Mouse (Mus musculus) ovary, postnatal 36 days (tissue): ENCODE data around the gene Ap4s1.
"Not testable (repeated sequence)": the region's sequence is repeated elsewhere in the genome, so short reads cannot be mapped to it uniquely, and the experiment has no call there.

Source experiments
- DNase-seq: peaks from one replicate; pipeline ENCODE4 v3.0.0; 2022; ENCODE audit warnings: low spot score, mixed read lengths

The Ap4s1 gene

DNA sequence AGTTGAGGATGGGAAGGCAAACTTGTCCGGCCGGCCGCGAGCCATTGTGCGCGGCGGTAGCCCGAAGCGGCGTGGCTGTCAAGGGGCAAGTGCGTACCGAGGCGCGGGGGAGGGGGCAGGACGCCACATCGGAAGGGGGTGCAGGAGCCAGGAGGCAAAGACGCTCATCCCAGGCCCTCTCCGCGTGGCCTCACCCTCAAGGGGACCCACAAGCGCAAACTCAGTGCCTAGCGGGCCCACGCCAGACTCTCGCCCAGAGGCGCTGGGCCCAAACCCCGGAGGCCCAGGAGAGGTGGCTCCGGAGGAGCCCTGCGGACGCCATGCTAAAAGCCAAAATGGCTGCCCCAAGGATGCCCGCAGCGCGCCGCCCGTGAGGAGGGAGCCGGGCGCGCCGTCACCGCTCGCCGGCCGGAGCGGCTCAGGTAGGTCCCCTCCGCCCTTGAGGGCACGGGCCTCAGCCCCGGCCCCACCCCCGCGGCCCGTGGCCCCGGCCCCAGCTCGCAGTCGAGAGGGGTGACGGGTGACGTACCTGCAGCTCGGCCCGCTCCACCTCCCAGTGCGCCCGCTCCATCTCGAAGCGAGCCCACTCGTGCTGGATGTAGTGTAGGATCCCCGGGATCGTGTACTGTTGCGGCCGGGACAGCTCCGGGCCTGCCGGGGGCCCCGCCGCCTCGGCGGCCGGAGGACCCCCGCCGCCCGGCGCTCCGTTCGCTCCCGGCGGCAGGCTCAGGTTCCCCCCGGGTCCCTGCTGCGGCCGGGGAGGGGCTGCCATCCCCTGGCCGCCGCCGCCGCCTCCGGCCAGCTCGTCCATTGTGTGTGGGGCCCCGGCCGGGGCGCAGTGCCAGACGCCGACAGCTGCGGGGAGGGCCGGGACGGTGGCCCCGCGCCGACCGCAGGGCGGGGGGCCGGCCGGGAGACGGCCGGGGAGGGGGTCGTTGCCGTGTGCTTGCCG is at the start of gene Ap4s1:
TSS of gene Ap4s1 (plus strand) at position 141 of the 952 bp plus-strand sequence.
- DNase-seq: peak; percentile 74

DNA sequence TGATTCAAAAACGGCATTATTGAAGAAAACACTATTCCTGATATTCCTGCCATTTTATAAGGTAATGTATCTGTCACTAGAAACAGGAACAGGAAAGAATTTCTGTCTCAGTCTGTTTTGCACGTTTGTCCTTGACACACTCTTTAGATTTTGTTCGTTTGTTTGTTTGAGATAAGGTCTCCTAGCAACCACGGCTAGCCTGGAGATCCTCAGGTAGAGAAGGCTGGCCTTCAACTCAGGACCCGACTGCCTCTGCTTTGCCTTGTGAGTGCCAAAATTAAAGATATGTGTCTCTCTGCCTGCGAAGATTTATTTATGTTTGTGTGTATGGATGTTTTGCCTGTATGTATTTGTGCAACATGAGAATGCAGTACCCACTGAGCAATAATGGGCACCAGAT is 49.0 kb upstream of the Ap4s1 start:
- no peak for DNase-seq

DNA sequence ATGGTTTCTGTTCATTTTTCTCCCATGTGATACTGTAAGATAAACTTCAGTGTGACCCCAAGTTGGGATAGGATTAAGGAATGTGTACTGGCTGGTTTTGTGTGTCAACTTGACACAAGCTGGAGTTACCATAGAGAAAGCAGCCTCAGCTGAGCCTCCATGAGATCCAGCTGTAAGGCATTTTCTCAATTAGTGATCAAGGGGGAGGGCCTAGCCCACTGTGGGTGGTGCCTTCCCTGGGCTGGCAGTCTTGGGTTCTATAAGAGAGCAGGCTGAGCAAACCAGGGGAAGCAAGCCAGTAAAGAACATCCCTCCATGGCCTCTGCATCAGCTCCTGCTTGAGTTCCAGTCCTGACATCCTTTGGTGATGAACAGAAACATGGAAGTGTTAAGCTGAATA is 41.4 kb upstream of the Ap4s1 start:
- DNase-seq: not testable (repeated sequence)

DNA sequence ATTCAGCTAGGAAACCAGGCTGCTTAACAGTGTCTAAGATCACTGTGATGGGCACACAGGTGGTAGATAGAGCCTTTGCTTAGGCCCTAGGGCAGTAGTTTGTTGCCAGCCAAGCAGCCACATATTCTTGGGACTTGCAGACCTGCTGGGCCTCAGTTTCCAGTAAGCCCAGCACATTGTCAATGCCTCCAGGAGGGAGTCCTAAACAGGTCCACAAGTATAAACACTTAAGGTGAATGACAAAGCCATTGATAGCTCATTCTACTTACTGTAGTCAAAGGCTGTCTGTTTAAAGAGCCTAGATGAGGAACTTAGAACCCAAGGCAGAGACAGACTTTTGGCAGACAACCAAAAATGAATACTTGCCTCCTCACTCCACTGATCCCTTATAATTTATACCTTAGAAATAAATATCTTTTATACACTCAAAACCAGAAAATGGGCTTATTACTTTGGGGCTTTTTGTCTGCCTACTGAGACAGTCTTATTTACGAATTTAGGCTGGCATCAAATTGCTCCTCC is 34.8 kb upstream of the Ap4s1 start:
- DNase-seq: no peak

DNA sequence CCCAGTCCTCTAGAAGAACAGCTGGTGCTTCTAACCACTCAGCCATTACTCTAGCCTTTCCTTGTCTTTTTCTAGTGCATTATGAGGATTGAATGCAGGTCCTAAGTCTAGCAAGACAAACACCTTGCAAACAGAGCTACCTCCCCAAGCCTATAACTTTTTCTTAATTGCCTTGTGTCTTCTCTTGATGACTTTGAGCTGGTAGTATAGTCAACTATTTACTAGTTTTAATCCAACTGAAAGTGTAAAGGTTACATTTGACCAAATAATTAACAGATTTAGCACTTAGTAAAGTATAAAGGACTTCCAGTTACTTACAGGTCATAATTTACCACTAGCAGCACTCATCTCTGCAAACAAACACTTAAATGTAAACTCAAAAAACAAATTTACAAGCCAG is 27.8 kb upstream of the Ap4s1 start:
- no peak for DNase-seq

DNA sequence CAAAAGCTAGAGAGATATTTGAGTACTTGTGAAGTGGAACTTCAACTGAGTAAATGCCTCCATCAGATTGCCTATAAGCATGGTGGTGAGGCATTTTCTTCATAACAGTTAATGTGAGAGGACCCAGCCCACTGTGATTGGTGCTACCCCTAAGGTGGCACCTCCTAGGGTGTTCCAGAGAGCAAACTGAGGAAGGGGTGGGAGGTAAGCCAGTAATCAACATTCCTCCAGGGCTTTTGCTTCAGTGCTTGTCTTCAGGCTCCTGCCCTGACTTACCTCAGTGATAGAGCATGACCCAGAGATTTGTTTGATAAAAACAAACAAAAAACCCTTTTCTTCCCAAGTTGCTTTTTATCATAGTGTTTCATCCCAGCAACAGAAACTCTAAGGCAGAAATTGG is 26.9 kb upstream of the Ap4s1 start:
- no peak for DNase-seq

DNA sequence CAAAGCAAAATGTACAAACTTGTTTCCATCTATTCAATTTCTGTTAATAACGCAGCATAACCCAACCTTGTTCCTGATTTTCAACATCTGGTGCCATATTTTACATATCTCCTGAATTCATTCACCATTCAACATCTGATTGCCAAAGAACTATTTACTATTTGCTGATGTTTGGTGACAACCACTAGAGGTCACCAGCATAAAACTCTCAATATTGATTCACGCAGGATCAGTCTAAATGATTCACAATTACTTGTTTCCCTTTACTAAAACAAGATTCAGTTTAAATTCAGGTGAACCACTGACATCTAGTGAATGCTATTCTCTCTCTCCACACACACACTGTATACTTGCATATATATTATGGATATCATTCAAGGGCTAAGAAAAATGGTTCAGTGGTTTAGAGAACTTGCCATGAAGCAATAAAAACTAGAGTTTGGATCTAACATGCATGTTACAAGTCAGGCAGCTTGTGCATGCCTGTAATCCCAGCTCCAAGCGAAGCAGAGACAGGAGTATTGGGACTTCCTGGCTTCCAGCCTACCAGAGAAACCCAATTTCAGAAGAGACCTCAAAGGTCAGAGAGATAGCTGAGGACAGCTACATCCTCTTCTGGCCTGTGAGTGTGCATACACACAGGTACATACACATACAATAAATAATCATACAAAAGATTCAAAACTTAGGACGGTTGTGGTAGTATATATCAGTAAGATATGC is 24.0 kb upstream of the Ap4s1 start:
- no peak for DNase-seq

DNA sequence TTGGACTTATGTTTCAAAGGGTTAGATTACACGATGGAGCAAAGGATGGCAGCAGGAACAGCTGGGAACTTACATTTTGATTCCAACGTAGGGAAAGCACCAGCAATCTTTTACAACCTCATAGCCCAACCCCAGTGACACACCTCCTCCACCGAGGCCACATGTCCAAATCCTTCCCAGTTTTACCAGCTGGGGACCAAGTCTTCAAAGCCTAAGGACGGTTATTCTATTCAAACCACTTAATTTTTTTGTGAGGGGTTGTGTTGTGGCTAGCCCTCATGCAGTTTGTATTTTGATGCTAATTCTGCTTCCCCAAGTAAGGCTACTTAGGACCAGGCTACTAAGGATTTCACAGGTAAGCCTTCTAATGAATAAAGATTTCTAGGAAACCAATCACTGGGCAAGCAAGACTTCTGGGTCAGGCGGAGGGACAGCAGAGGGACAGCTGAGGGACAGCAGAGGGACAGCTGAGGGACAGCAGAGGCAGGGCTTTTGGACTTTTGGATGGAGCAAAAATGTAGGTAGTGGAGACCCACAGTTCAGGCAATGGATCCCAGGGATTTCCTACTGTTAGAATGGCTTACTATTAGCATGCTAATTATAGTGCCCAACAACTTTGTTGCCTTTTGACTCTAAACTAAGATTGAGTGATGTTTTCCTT is 19.5 kb upstream of the Ap4s1 start:
- no peak for DNase-seq

DNA sequence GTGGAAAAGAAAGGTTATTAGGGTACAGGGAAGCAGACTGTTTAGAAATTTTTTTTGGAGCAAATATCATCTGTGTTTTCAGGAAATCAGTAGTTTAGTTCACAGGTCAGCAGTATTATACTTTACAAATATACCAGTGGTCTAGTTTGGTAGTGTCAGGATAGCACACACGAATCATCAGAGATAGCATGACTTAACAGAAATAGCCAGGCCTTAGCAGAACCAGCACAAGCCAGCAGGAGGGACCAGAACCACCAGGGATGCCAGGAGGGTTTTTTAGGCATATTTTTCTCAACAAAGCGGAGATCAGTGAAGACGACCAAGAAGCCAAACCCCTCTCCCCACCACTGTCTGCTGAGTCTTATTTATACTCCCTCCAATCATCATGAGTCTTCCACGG is 17.6 kb upstream of the Ap4s1 start:
- DNase-seq: no peak

DNA sequence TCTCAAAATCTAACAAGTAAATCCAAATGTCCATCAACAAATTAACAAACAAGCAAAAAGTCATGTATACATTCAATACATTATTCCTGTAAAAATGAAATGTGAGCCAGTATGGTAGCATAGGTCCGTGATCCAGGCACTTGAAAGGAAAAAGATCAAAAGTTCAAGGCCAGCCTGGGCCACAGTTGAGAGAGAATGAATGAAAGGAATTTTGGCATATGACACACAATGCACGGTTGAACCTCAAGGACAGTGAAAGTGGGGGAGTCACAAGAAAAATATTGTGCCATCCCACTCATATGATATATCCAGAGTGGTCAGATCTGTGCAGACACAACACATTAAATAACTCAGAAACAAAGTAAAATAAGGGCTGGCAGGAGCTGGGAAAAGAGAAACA is 14.4 kb upstream of the Ap4s1 start:
- no peak for DNase-seq

DNA sequence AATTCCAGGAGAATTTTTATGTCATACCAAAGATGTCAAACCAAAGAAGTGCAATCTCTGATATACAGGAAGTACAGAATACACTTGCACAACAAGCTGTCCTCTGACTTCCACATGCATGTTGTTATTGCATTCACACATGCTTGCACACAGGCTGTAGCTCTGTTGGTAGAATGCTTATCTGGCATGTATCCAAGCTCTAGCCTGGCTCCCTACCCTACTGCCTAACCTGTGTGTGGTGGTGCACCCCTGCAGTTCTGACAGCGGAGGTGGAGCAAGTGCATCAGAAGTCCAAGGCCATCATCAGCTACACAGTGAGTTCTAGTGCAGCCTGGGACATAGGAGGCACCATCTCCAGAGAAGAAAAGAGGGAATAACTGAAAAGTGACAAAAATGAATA is 12.0 kb upstream of the Ap4s1 start:
- no peak for DNase-seq

DNA sequence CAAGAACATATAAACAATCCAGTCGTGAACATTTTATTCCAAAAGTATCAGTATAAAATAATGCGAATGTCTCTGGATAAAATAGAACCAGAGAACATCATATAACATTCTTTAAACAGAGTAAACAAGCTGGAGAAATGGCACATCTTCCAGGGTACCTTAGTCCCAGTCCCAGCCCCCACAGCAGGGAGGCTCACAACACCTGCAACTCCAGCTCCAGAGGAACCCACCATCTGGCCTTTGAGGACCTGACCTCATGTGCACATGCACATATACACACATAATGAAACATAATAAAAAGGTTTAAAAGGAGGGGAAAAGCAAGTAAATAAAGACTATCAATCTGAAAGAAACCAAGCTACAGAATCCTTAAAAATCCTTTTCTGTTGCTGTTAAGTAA is 2.3 kb upstream of the Ap4s1 start:
- no peak for DNase-seq

DNA sequence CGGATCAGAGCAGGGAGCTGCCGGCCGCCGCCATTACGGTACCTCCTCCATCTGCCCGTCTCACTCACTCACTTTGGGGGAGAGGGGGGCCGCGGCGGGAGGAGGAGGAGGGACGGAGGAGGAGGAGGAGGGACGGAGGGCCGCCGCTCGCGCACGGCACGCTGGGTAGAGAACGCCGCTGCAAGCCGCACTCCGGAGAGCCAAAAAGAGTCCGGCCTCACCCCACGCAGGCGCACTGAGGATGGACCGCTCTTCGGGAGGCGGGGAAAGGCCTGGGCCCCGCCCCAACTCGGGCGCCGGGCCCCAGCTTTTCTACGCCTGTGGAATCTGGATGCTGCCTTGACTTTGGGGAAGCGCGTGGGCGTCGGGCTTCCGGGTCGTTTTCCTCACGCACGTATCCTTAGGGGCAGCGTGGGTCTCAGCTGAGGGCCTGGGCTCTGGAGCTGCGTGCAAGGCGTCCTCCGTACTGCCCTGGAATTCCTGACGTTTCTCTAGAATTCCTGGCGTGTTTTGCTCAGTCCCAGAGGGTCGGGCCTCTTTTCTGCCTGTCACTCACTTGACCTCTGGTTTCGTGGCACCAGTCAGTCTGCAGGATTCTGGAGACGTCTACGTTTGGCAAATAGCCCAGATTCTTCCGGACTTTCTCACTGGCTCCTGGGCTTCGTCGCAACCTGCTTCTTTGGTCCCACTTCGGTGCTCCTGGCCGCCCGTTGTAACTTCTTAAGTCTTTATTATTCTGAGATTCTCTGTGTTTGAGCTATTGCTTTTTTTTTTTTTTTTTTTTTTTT is 1.2 kb downstream of the Ap4s1 start, which contains the start of gene Strn3:
TSS of gene Strn3 (minus strand) at position 53 of the 788 bp plus-strand sequence.
- DNase-seq: peak; percentile 96

DNA sequence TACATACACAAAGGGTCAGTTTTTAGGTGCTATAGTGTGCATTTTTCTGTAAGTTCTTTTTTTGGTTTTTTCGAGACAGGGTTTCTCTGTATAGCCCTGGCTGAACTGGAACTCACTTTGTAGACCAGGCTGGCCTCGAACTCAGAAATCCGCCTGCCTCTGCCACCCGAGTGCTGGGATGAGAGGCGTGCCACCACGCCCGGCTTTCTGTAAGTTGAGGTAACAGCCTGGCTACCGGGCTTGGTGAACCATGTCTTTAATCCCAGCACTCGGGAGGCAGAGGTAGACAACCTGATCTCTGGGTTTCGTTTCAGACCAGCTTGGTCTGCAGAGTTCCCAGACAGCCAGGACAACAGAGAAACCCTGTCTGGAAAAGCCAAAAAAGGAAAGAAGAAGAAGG is 2.0 kb downstream of the Ap4s1 start:
- not testable (repeated sequence) for DNase-seq

DNA sequence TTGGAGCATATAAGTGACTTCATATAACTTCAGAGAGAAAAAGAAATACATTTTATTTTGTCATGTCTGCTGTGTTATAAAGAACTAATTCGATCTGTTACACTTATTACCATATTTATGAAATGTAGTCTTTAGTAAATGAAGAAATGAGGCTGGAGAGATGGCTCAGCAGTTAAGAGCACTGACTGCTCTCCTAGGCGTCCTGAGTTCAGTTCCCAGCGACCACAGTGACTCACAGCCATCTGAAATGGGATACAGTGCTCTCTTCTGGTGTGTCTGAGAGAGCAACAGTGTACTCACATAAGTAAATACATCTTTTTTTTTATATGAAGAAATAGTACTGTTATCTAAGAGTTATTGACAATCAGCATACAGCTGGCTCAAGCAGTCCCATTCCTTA is 2.6 kb downstream of the Ap4s1 start:
- no peak for DNase-seq

DNA sequence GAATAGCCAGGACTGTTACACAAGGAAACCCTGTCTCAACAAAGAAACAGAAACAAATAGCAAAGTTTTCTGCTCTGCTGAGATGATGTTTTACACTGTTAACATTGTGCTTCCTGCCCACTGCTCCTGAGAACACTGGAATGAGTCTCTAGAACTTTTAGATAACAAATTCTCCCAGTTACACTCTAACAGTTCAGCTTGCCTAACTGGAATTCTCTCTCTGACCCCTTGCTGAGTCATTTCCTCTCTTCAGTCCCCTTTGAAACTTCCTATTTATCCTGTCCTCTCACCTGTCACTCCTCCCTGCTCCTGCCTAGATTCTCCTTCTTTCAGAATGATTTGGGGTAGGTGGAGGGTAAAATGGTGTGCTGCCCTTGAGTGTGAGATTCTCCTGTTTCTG is 3.3 kb downstream of the Ap4s1 start:
- no peak for DNase-seq

DNA sequence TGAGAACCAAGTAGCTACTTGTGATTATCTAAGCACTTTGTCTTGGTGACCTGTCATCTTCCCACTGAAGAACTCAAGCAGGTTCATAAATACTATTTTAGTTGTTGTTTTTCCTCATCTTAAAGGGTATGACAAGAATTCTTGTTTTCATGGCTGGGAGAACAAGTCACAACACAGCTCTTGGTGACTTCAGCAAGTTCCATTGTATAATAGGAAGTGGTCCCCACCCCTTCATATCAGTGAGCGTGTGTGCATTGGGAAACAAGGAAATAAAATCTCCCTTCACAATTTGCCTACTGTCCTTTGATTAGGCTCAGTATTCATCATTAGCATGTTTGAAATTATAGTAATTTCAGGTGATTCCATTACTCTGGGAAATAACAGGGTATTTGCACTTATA is 4.1 kb downstream of the Ap4s1 start:
- no peak for DNase-seq

DNA sequence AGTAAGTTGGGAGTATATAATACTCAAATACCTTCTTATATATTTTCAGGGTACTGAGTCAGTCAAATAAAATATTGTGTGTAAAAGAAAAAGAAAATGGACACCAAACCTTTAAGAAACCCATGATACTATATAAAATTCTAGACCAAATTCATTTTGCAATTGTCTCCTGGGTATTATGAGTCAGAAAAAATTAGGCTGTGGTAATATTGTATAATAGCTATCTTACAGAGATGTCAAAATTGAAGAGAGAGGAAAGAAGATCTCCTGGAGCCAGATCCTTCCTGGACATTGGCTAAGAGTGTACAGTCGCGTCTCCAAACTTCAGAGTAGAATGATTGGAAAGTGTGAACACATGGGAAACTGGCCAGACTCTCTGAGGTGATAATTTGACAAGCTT is 5.3 kb downstream of the Ap4s1 start:
- no peak for DNase-seq

DNA sequence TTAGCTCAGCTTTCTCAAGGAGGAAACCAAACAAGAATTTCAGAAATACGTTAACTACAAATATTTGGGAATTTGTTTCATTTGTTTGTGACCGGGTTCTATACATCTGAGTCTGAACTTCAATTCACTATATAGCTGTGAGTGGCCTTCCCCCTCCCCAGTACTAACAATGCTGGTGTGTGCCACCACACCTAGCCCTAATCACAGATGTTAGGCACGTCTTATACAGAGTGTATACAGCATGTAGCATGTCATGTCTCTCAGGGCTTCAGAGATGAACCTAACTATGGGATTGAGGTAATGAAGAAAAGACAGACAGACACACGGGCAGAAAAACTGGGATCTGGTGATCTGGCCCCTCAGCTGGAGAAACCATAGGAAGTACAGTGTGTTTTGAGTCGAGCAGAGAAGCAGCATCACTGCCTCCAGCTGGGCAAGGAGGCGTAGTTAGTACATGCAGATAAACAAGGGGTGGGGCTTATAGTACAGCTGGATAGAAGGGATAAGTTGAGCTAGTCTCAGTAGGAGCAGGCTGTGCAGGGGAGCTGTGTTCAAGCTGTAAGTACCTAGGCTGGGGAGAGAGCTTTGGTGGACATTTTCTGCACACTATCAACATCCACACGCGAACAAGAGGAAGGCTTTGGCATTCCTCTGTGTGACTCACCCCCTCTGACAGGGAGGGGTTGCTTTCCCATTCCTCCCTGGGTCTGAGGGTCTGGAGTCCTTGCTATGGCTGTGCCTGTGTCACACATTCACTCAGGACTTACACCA is 9.0 kb downstream of the Ap4s1 start:
- no peak for DNase-seq

DNA sequence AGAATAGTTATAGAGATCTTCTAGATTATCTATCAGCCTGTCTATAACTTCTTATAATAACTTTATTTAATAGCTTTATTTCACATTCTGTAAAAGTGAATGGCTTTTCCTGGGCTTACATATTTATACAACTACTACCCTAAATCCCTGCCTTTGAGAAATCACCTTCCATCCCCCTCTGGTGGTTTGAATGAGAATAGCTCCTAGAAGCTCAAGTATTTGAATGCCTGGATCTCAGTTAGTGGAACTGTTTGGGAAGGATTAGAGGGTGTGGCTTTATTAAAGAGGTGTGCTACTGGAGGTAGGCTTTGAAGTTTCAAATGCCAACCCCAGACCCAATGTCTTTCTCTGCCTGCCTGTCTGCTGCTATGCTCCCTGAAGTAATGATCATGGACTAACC is 10.9 kb downstream of the Ap4s1 start:
- no peak for DNase-seq

DNA sequence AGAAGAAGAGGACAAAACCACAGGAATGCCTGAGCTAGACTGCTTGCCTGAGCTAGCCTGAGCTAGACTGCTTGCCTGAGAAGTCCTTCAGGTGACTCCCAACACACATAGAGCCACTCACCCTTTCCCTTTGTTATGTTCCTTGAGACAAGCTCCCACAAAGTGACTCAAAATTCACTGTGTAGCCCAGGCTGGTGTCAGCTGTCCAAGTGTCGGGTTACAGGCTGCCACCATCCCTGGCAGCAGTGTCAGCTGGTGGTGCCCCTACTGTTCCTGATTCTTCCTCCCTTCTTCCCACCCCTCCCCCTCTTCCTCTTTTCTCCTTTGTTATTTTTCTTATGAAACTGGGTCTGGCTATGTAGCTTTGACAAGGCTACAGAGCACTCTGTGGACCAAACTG is 13.0 kb downstream of the Ap4s1 start:
- DNase-seq: no peak
